Mouse (Mus musculus) stomach, postnatal 0 days (tissue): ENCODE measurements around the gene Ski. TPM values are rescaled to one million over a fixed set of nuclear protein-coding genes. Genes with fewer than 3 reads are reported as not detected.

ENCODE experiments used
- ATAC-seq: fragments of 200-750 bp; cut with Nextera tagmentation; 2 replicates; pipeline ENCODE4 v1.8.0; 2017; ENCODE audit not compliant: low FRiP score, low TSS enrichment
- DNase-seq: peaks from one replicate; pipeline ENCODE4 v3.0.0-alpha.2; 2016; ENCODE audit warnings: low spot score
- H3K27ac ChIP-seq: fragments of 300-500 bp; sonication (generic); replicated peaks from 2 replicates; pipeline ENCODE4 v1.5.1; 2014; ENCODE audit warnings: mild to moderate bottlenecking, control low read depth
- H3K27me3 ChIP-seq: fragments of 300-500 bp; sonication (generic); 2 replicates; pipeline ENCODE4 v1.6.1; 2014; ENCODE audit warnings: low read length; ENCODE audit not compliant: control insufficient read depth, insufficient read depth
- H3K36me3 ChIP-seq: fragments of 300-500 bp; sonication (generic); 2 replicates; pipeline ENCODE4 v1.6.1; 2014; ENCODE audit warnings: low read length, mixed read lengths; ENCODE audit not compliant: control insufficient read depth, insufficient read depth
- H3K4me1 ChIP-seq: fragments of 300-500 bp; sonication (generic); replicated peaks from 2 replicates; pipeline ENCODE4 v1.6.1; 2014; ENCODE audit warnings: antibody characterized with exemption; ENCODE audit not compliant: control insufficient read depth, insufficient read depth
- H3K4me2 ChIP-seq: fragments of 300-500 bp; sonication (generic); replicated peaks from 2 replicates; pipeline ENCODE4 v1.6.1; 2014; ENCODE audit warnings: low read depth, mild to moderate bottlenecking, control low read depth, moderate library complexity
- H3K4me3 ChIP-seq: fragments of 300-500 bp; sonication (generic); 2 replicates; pipeline ENCODE4 v1.5.1; 2014; ENCODE audit warnings: low read depth, low read length, control low read depth
- H3K9ac ChIP-seq: fragments of 300-500 bp; sonication (generic); 2 replicates; pipeline ENCODE4 v1.6.1; 2014; ENCODE audit warnings: mild to moderate bottlenecking, low read length, control low read depth, mixed read lengths
- H3K9me3 ChIP-seq: fragments of 300-500 bp; sonication (generic); 2 replicates; pipeline ENCODE4 v1.6.1; 2016; ENCODE audit warnings: low read length; ENCODE audit not compliant: control insufficient read depth
- CTCF ChIP-seq: IDR thresholded peaks from 2 replicates; pipeline ENCODE4 v1.5.1; 2016; ENCODE audit warnings: antibody characterized with exemption, low read depth, mild to moderate bottlenecking, moderate library complexity
- EP300 ChIP-seq: optimal IDR thresholded peaks from 2 replicates; pipeline ENCODE3; 2016; ENCODE audit warnings: antibody characterized with exemption
- WGBS: fragments of 180-500 bp; shearing (Covaris S2); extraction: QIAGEN DNeasy Blood & Tissue Kit; methylation state at CpG from one replicate; pipeline ENCODE4 v1.1.7; 2014; 5-methylcytosine and 5-hydroxymethylcytosine counted together
- polyA plus RNA-seq: library from polyadenylated mRNA; unstranded; fragments of >200 nt; fragmentation: Nextera tagmentation; extraction: Ambion mirVana; gene quantifications from 2 replicates; pipeline ENCODE4 v1.2.1, GENCODE M21; 2015

Ski gene
- polyA plus RNA-seq, 1 experiment from 2014 or later, result 9.7 TPM

DNA sequence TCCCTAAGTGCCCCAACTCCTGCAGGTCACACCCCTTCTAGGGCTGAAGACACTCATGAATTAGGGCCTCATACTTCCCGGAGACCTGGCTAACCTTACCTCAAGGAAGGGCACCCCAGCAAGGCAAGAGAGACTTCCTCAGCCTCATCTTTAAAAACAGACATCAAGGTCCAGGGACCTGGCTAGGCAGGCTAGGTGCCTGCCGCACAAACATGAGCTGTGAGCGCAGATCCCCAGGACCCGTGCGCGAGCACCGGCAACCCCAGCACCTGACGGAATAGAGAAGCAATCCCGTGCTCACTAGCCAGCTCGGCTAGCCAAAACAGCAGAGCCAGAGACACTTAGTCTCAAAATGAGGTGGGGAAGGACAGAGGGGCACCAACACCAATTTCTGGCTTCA, 7.6 kb downstream of the Ski start:
- Histone ChIP-seq H3K4me1 (peaks cover 46% of the 10 kb centered on the region), H3K27ac (no peak overlapping the region), H3K36me3 (0 out of 2 replicates have a peak, but pooled peaks cover 4% of the 10 kb centered on the region), H3K9ac (no peak overlapping the region), H3K27me3 (no peaks in the 10 kb centered on the region), H3K4me3 (no peak overlapping the region), H3K9me3 (no peaks in the 10 kb centered on the region), H3K4me2 (no peak overlapping the region)
- ATAC-seq (no peak), DNase-seq (no peak)
- WGBS, result 58% methylated on average over 10 of the region's 10 CpGs
- TF ChIP-seq EP300 (no peak), CTCF (no peak)

- peaks cover 45% of the 10 kb centered on the region for H3K4me1 ChIP-seq
- H3K4me3 ChIP-seq, result no peak overlapping the region
- H3K9ac ChIP-seq, result peak overlapping the region; percentile 32; the same call in 1 of the 2 replicates
- no peaks in the 10 kb centered on the region for H3K9me3 ChIP-seq
- H3K27me3 ChIP-seq, result no peaks in the 10 kb centered on the region
- WGBS, result 64% methylated on average over 6 of the region's 6 CpGs
- TF ChIP-seq EP300 (no peak), CTCF (no peak)
- ATAC-seq (no peak), DNase-seq (no peak)
- H3K36me3 ChIP-seq, result 0 out of 2 replicates have a peak, but pooled peaks cover 4% of the 10 kb centered on the region
- H3K27ac ChIP-seq, result no peak overlapping the region
- H3K4me2 ChIP-seq, result no peak overlapping the region
Measured at GRCm38 (mm10) chr4:155214188-155214587, 8.2 kb downstream of the Ski start.

DNA sequence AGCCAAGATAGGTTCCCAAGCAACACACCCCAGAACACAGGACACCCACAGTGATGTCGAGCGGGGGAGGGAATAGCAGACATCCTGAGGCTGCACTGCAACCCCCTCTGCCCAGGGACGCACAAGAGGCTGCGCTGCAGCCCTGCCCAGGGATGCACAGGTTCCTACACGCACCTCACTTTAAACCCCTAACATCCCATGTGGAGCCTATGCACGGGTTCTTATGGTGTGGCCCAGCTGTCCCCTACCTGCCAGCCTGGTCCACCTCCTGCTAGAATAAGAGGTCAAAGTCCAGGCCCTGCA, 8.7 kb downstream of the Ski start:
- DNase-seq (peak; percentile 23), ATAC-seq (peak; percentile 27; the same call in 1 of the 2 replicates)
- Histone ChIP-seq H3K4me2 (0 out of 2 replicates have a peak overlapping the region, but pooled peaks have one; percentile 5), H3K27ac (no peak overlapping the region), H3K9me3 (no peaks in the 10 kb centered on the region), H3K27me3 (no peaks in the 10 kb centered on the region), H3K9ac (peak overlapping the region; percentile 18; the same call in 1 of the 2 replicates), H3K36me3 (0 out of 2 replicates have a peak, but pooled peaks cover 4% of the 10 kb centered on the region), H3K4me1 (peaks cover 43% of the 10 kb centered on the region), H3K4me3 (no peak overlapping the region)
- 60% methylated on average over 6 of the region's 6 CpGs for WGBS
- TF ChIP-seq CTCF, result no peak
- no peak for TF ChIP-seq EP300

DNA sequence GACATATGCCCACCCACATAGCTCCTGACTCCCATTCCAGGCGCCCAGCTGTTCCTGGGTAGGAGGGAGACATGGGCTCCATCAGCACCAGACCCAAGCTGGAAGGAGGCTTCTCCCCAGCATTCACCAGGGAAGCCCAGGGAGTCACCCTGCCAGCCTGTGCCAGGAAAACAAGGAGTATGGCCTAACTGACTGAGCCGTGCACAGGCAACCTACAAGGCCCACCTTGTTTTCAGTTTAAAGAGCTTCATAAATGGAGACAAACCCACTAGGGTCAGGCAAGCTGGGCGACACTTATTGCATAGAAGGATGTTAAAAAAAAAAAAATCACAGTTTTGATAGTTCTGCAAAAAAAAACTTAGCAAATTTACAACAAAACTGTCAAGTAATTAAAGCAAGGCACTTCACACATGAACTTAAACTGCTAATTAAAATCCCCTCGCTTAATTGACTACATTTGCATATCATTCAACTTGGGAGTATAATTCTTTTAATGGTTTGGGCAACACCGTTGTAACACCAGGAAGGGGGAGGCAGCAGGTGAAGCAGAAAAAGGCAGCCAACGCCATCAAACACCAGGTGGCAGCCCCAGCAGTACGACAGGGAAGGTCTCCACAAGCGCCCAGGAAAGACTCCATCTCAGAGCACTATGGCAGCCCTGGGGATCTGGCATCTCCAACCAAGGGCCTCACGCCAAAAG, 9.2 kb downstream of the Ski start:
- ATAC-seq, result no peak
- Histone ChIP-seq H3K36me3 (peaks cover 4% of the 10 kb centered on the region; the same call in 1 of the 2 replicates), H3K27ac (no peak overlapping the region)

GRCm38 (mm10) chr4:155209494-155209893, 12.9 kb downstream of the Ski start:
- peaks cover 4% of the 10 kb centered on the region; the same call in 1 of the 2 replicates for H3K36me3 ChIP-seq
- no peak overlapping the region for H3K4me3 ChIP-seq
- H3K27ac ChIP-seq, result no peak overlapping the region
- ATAC-seq, result no peak
- H3K27me3 ChIP-seq, result no peaks in the 10 kb centered on the region
- no peak for TF ChIP-seq EP300
- no peak for TF ChIP-seq CTCF
- WGBS, result 94% methylated on average over 5 of the region's 5 CpGs
- H3K4me1 ChIP-seq, result peaks cover 27% of the 10 kb centered on the region
- no peak overlapping the region for H3K4me2 ChIP-seq
- no peaks in the 10 kb centered on the region for H3K9me3 ChIP-seq
- no peak overlapping the region for H3K9ac ChIP-seq
- no peak for DNase-seq

More for the DNA sequence above, 9.2 kb downstream of the Ski start:
- WGBS, result 50% methylated on average over 9 of the region's 9 CpGs
- DNase-seq, result peak; percentile 22
- TF ChIP-seq CTCF, result peak; percentile 45
- TF ChIP-seq EP300, result no peak
- Histone ChIP-seq H3K9ac (peak overlapping the region; percentile 18; the same call in 1 of the 2 replicates), H3K27me3 (no peaks in the 10 kb centered on the region), H3K4me3 (no peak overlapping the region), H3K4me2 (0 out of 2 replicates have a peak overlapping the region, but pooled peaks have one; percentile 5), H3K4me1 (peaks cover 41% of the 10 kb centered on the region), H3K9me3 (no peaks in the 10 kb centered on the region)

DNA sequence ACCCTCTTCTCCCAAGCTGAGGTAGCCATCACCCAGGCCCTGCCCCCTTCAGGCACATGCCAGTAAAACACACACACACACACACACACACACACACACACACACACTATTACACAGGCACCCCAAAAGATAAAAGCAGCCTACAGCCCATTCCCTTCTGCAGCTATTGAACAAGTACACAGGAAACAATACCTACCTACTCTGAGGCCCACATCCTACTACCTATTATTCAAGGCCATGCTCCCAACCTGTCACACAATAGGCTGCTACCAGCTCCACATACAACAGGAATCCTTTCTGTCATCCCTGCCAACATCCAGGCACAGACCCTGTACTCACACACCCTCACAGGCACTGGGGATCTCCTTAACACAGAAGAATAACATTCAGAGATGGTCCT, 13.3 kb downstream of the Ski start:
- H3K9ac ChIP-seq, result no peak overlapping the region
- no peak overlapping the region for H3K27ac ChIP-seq
- no peak overlapping the region for H3K4me3 ChIP-seq
- ATAC-seq, result no peak
- no peak overlapping the region for H3K4me2 ChIP-seq
- H3K4me1 ChIP-seq, result peaks cover 27% of the 10 kb centered on the region
- TF ChIP-seq EP300, result no peak
- TF ChIP-seq CTCF, result 0 out of 2 replicates have a peak, but pooled peaks have one; percentile 3
- H3K36me3 ChIP-seq, result peaks cover 4% of the 10 kb centered on the region; the same call in 1 of the 2 replicates
- H3K9me3 ChIP-seq, result no peaks in the 10 kb centered on the region
- DNase-seq, result no peak
- no peaks in the 10 kb centered on the region for H3K27me3 ChIP-seq
